Mouse (Mus musculus) heart, adult 2 months (tissue): ENCODE results near the gene Ssbp4.

ENCODE experiments used
- CTCF ChIP-seq: fragments of 200-600 bp; IDR thresholded peaks from 2 replicates; pipeline ENCODE4 v1.8.1; 2022; ENCODE audit warnings: antibody characterized with exemption, mild to moderate bottlenecking, moderate library complexity
- EP300 ChIP-seq: fragments of 200-500 bp; IDR thresholded peaks from 2 replicates; pipeline ENCODE4 v1.6.1; 2011; ENCODE audit warnings: low read depth, low read length, control low read depth; ENCODE audit not compliant: insufficient read depth
- POLR2A ChIP-seq: fragments of 200-500 bp; IDR thresholded peaks from 2 replicates; pipeline ENCODE4 v1.6.1; 2011; ENCODE audit warnings: mild to moderate bottlenecking, low read depth, low read length, control low read depth; ENCODE audit not compliant: insufficient read depth

- TF ChIP-seq POLR2A (no peak), CTCF (no peak), EP300 (no peak)
Observed at GRCm38 (mm10) chr8:70547762-70548161, 60.9 kb downstream of the Ssbp4 start.
